Mouse (Mus musculus) kidney, postnatal 25 days (tissue): Measurements from ENCODE around the gene Cfap74.

Experiments used
- DNase-seq, 2 experiments: peaks; one replicate each; pipeline ENCODE4 v3.0.0; 2021; ENCODE audit warnings: mixed read lengths in 2 of 2

Gene Cfap74

GRCm38 (mm10) chr4:155409058-155409776, at the start of gene Cfap74:
Gene Cfap74, plus strand, starts transcription at chr4:155409190.
- peak; percentile 67 to 82 for DNase-seq

GRCm38 (mm10) chr4:155359560-155360464, 49.2 kb upstream of the Cfap74 start:
- DNase-seq, result peak; percentile 77 to 87

GRCm38 (mm10) chr4:155360856-155361255, 48.1 kb upstream of the Cfap74 start:
- peak; percentile 54 to 71 for DNase-seq

- peak; percentile 93 to 99 for DNase-seq
Observed at GRCm38 (mm10) chr4:155361303-155361791, 47.6 kb upstream of the Cfap74 start, which contains the start of gene Prkcz. Gene Prkcz, minus strand, starts transcription at chr4:155361361.

DNA sequence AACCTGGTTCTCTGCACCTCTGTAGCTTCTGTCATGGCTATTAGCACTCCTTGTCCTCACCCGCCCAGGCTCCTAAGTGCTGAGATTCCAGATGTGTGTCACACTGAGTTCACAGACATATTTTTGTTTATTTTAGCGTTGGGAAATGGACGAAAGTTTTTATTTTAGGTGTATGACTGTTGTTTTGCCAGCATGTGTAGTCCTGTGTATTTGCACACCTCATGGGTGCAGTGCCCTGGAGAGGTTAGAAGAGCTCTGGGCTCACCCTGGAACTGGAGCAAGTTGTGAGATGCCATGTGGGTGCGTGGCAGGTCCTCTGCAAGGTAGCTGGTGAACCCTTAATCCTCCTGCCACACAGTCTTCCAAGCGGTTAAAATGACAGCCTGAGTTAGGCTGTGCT, 46.5 kb upstream of the Cfap74 start:
- no peak for DNase-seq

- no peak for DNase-seq
Observed at GRCm38 (mm10) chr4:155366784-155367183, 42.2 kb upstream of the Cfap74 start.

DNA sequence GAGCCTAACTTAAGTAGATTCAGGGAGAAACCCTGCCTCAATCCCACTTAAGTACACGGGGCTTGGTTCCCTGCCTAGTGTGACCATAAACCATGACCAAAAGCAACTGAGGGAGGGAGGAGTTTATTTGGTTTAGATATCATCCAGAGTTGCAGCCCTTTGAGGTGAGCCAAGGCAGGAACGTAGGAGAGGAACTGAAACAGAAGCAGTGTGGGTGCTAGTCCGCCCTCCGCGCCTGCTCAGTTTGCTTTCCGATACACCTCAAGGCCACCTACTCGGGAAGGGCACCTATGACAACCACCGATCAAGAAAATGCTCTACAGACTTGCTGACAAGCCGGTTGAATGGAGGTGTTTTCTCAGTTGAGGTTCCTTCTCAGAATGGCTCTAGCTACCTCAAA, 41.3 kb upstream of the Cfap74 start:
- no peak for DNase-seq

DNA sequence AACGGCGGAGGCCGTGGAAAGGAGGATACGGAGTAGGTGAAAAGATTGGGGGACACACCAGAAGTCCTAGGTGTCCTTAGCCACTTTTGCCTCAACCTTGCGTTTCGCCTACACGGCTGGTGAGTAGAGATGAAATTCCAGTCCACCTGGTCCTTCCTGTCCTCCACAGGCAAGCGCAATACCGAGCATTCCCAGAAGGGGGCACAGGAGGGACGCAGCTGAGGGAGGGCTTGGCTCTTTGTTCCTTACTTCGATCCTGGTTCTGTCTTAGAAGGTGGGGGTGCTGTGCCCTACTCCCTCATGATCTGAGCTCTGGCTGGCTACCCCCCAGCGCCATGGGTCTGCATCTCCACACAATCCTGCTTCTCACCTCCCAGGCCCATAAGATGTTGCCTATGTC, 40.3 kb upstream of the Cfap74 start:
- peak; percentile 88 to 90 for DNase-seq

- DNase-seq, result peak; percentile 96
Observed at GRCm38 (mm10) chr4:155370737-155371715, 38.0 kb upstream of the Cfap74 start.

GRCm38 (mm10) chr4:155371797-155372735, 36.9 kb upstream of the Cfap74 start:
- DNase-seq, result peak; percentile 19 to 57

DNA sequence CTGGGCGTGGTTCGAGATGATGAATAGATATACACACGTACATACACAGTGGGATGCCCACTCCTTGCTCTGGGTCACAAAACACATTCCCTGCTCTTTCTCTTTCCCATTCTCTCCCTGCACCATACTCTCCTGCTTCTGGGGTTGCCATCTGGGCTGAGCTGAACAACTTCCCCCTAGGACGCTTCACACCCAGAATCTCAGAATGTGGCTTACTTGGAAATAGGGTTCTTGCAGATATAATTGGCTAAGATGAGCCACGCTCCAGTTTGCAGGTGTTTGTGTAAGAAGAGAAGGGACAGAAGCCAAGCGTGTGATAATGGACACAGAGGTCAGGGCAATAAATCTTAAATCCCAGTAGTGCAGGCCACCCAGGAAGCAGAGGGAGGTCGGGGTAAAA, 27.0 kb upstream of the Cfap74 start:
- no peak for DNase-seq

DNA sequence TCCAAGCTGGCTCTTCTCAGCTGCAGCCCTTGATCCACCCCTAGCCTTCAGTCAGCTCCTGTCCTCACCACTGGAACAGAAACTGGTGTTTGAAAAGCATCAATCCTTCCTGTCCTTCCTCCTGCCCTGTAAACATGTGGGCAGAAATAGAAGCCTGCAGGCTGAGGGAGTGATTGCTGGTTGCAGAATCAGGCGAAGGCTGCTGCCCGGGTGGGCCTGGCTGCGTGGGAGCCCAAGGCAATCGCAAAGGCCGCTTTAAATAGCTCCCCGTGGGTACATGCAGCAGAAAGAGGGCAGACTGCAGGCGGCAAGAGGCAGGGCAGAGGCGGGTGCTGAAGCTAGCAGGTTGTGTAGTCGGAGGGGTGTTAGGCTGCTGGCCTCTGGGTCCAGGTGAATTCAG, 26.2 kb upstream of the Cfap74 start:
- no peak for DNase-seq

GRCm38 (mm10) chr4:155383326-155383725, 25.7 kb upstream of the Cfap74 start:
- DNase-seq, result no peak

- peak in 1 of 2 experiments; percentile 18 for DNase-seq
Observed at GRCm38 (mm10) chr4:155387166-155387565, 21.8 kb upstream of the Cfap74 start.

DNA sequence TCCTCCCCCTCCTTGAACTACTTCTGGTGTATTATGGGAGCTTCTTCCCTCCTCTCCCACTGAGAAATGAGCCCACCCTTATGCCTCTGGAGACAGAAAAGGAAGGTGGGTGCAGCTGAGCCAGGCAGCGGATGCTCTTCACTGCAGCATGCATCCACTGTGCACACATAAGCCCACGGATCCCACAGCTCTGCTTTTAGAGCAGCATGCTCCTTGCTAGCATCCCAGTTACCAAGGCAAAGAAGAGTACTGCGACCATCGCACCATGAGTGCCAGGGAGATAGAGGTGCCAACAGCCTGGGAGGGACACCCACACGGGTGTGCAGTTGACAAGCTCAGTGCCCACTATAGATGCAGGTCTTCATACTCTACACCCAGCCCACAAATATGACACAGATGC, 13.5 kb upstream of the Cfap74 start:
- DNase-seq, result no peak

DNA sequence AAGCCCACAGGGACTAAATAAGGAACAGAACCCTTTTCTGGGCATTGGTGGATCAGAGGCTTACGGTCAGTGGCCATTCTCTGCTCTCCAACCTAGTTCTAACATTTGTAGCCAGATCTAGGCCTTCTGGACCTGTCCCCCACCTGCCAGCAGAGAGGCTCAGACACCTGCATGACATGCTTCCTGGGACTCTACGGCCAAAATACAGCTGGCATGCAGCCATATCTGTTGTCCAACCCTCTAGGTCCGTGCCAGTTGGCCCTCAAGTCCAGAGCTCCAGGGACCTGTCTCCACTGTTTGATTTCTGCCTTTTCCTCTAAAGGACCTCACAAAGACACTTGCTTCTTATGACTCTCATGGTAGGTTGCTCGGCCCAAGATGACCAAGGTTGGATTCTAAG, 12.2 kb upstream of the Cfap74 start:
- no peak for DNase-seq

- DNase-seq, result peak; percentile 80 to 82
Observed at GRCm38 (mm10) chr4:155397511-155398221, 11.3 kb upstream of the Cfap74 start, which contains the start of gene Gabrd. Gene Gabrd, minus strand, starts transcription at chr4:155398112.

- DNase-seq, result no peak
Observed at GRCm38 (mm10) chr4:155398222-155398540, 10.8 kb upstream of the Cfap74 start.

DNA sequence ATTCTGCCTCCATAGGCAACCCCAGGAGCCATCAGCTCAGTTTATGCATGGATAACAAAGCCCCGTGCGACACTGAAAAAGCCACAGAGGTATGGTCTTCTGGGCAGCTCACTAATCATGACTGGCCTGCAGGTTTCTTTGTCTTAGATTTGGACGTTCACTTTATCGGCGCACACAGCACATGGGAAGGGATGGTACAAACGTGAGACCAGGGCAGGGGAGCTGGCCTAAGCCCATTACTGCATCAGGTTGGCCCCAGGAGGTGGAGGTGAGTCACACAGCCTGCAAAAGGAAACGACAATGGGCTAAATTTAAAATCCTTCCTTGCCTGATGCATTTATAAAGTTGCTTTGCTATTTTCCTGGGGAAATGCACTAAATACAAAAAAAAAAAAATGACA, 7.9 kb upstream of the Cfap74 start:
- DNase-seq, result no peak

DNA sequence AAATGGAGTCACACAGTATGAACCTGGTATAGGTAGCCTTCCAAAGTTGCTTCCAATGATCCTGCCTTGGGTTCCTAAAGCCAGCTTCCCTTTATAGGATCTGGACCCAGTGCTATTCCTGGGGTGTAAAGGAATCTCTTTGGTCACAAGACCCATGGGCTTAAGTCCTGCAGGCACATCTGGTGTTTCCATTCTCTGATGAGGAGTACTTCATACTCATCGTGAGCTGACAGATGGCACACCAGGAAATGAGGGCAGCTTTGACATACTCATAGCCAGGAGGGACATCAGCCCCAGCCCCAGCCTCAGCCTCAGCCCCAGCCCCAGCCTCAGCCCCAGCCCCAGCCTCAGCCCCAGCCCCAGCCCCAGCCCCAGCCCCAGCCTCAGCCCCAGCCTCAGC, 6.5 kb upstream of the Cfap74 start:
- no peak for DNase-seq

DNA sequence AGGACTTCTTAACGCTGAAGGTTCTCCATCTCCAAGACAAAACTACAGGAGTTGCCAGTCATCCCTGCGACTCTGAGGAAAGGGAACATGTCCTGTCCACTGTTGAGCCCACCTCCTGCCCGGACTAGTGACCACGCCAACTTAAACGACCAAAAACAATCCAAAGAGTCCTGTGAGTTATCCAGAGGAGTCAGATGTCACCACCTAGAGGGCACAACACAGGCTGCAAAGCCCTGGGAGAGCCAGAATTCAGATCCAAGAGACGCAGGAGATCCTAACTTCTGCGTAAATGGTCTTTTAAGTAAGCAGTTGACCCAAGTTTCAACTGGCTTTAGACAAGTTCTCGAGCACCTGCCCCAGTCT, 314 bp upstream of the Cfap74 start:
- no peak for DNase-seq
